Mouse (Mus musculus): ENCODE results near the gene Zfp319. TPM values are rescaled to one million over a fixed set of nuclear protein-coding genes. Genes with fewer than 3 reads are reported as not detected.
A peak's percentile ranks its signal among the peaks of the same experiment; 100 is the strongest.

Gene Zfp319
- polyA plus RNA-seq, 1 experiment = 6.6 TPM

DNA sequence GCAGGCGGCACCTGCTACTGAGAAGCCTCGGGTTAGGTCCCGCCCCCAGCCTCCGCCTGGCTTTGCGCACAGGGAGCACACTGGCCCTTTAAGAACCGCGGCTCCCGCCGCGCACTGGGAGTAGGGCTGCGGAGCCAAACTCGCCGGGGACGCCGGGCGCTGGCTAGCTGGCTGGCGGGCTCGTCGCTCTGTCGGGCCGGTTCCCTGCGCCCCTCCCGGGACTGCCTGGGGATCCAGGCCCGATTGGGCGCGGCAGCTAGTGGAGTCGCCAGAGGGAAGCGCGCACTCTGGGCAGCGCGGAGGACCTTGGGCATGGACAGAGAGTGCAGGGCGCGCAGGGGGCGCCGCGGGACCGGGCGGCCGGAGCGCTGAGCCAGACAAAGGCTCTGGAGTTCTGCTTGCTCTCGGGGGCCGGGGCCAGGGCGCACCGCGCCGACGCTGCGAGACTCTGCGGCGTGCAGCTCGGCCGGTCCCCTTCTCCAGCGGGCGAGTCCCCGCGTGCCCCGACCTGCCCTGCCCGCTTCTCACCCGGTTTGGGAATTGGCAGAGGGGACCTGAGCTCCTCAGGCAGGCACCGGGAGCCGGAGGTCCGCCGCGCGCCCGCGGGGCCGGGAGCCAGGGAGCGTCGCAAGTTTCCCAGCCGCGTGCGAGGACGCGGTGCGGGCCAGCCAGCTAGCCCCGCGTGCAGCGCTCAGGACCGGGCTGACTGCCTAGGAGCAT lies 20.6 kb upstream of the Zfp319 start, which contains the start of gene Mmp15:
Gene Mmp15 (plus strand): TSS at position 118 of the 720 bp plus-strand sequence.
- TF ChIP-seq POLR2A (IDR thresholded peaks at IDR 0.05; ENCODE audit: low read depth, low read length) (no peak), CTCF (IDR thresholded peaks at IDR 0.05; ENCODE audit: borderline replicate concordance, insufficient read depth, low read length) (no peak)
- H3K4me3 ChIP-seq (ENCODE audit: insufficient read depth, low read length) = peak within 1 kb of the TSS; percentile 46
- no peaks in the 10 kb centered on the region for H3K4me1 ChIP-seq (ENCODE audit: control insufficient read depth, insufficient read depth, low read length)
- no peak within 1 kb of the TSS for H3K27ac ChIP-seq (ENCODE audit: insufficient read depth, low read length)

DNA sequence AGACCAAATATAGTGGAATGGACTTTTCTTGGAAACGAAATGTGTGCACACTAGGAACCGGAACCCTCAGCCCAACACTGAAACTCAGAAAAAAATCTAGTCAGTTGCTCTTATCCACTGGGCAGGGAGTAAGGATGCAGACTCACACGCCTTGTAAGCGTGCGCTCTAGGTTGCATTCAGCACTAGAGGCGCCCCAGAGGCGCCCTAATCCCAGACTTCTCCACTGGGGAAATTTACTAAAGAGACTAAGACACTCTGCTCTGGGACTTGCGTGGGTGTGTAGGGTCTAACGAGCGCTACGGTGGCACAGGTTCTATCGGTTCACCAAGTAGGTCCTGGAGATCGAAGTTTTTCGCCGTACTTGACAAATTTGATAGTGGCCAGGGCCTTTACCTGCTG lies 19.7 kb upstream of the Zfp319 start:
- H3K27ac ChIP-seq (ENCODE audit: insufficient read depth, low read length) = no peak overlapping the region
- no peak overlapping the region for H3K4me3 ChIP-seq (ENCODE audit: insufficient read depth, low read length)
- H3K4me1 ChIP-seq (ENCODE audit: control insufficient read depth, insufficient read depth, low read length) = no peaks in the 10 kb centered on the region
- TF ChIP-seq CTCF (IDR thresholded peaks at IDR 0.05; ENCODE audit: borderline replicate concordance, insufficient read depth, low read length) = no peak
- TF ChIP-seq POLR2A (IDR thresholded peaks at IDR 0.05; ENCODE audit: low read depth, low read length) = no peak

DNA sequence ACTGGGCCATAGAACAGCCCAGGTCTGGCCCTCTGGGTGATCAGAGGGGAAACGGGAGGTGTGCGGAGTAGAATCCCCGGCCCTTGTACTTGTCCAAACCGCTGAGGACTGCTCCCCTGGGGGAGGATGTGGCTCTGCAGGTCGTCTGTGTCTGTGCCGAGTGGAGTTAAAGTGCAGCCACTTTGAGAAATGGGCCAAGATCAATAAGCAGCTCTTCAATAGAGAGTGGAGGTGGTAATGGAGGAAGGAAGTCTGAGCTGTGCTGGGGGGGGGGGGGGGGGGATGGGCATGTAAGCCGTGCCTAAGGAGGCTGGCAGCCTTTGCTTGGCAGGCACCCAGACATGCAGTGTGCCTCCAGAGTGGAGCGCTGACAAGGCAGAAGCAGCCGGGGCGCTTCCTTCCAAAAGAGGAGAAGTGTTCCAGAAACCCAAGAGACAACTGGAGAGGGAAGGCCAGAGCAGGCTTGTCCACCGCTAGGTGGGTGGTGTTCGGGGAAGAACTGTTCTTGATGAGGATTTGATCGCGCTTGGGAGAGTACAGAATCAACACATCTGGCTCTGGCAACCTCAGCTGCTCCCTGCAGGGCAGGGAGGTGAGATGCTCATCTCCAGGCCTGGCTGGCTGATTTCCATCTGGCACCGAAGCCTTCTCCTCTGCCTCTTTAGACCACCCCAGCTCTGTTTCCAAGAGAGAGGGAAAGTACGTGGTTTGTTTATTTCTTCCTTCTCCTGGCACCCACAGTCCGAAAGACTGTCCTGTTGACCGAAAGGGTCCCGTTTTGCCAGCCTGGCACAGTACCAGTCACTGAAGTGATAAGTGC lies 17.3 kb upstream of the Zfp319 start:
- TF ChIP-seq POLR2A (IDR thresholded peaks at IDR 0.05; ENCODE audit: low read depth, low read length) = no peak
- TF ChIP-seq CTCF (IDR thresholded peaks at IDR 0.05; ENCODE audit: borderline replicate concordance, insufficient read depth, low read length) = no peak
- H3K4me3 ChIP-seq (ENCODE audit: insufficient read depth, low read length) = no peak overlapping the region
- no peaks in the 10 kb centered on the region for H3K4me1 ChIP-seq (ENCODE audit: control insufficient read depth, insufficient read depth, low read length)
- no peak overlapping the region for H3K27ac ChIP-seq (ENCODE audit: insufficient read depth, low read length)

DNA sequence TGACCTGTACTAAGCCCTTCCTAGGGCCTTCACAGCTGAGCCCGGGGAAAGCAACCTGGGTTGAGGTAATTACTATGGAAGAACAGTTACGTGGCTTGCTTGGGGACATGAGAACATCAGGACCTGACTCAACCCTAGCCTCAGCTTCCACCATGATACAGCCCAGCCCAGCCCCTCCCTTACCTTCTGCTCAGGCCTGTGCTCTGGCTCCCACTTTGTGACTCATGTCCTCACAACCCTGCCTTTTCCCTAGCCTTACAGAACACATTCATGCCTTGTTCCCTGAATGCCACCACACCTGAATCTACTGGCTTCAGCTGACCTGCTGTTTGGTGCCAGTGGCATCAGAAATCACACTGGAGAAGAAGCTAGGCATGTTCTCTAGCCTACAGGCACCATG lies 16.6 kb upstream of the Zfp319 start:
- no peaks in the 10 kb centered on the region for H3K4me1 ChIP-seq (ENCODE audit: control insufficient read depth, insufficient read depth, low read length)
- no peak overlapping the region for H3K27ac ChIP-seq (ENCODE audit: insufficient read depth, low read length)
- no peak for TF ChIP-seq CTCF (IDR thresholded peaks at IDR 0.05; ENCODE audit: borderline replicate concordance, insufficient read depth, low read length)
- TF ChIP-seq POLR2A (IDR thresholded peaks at IDR 0.05; ENCODE audit: low read depth, low read length) = no peak
- H3K4me3 ChIP-seq (ENCODE audit: insufficient read depth, low read length) = no peak overlapping the region

DNA sequence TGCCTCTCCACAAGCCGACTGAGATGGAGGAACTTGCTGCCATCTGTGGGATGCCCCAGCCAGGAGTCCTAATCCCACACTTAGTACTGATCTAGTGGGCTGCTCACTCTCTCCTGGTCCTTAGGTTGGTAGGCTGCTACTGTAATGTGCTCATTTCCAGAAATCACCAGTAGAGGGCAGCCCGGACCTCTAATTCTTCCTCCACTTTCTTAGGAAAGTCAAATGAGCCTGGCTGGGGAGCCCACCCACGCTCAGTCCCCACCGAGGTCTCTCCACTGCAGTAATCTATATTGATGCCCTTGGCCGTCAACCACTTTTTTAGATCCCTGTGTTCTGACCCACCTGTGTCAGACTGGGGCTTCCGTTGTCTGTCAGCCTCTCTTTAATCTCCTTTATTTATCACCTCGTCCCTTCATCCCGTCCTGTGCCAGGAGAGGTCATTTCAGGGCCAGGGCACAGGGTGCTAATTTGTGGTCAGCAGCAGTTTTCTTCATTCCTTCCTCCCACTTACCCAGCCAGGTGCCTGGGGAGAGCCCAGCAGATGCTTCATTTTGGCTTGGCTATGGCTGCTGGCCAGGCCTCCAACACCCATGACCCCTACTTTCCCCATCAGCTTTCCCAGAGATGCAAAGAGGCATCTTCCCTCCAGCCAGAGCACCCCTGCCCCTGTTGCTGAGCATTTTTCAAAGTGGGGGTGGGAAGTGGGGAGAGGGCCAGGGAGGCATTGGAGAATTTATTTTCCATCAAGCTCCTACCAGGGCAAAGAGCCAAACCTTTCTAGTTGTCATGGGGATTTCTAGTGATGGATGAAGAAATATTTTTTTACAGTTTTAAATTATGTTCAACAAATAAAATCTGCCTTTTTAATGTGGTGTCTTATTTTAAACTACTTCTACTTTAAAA lies 15.1 kb upstream of the Zfp319 start:
- TF ChIP-seq CTCF (IDR thresholded peaks at IDR 0.05; ENCODE audit: borderline replicate concordance, insufficient read depth, low read length) (no peak), POLR2A (IDR thresholded peaks at IDR 0.05; ENCODE audit: low read depth, low read length) (no peak)
- H3K4me3 ChIP-seq (ENCODE audit: insufficient read depth, low read length) = no peak overlapping the region
- H3K27ac ChIP-seq (ENCODE audit: insufficient read depth, low read length) = no peak overlapping the region
- no peaks in the 10 kb centered on the region for H3K4me1 ChIP-seq (ENCODE audit: control insufficient read depth, insufficient read depth, low read length)

DNA sequence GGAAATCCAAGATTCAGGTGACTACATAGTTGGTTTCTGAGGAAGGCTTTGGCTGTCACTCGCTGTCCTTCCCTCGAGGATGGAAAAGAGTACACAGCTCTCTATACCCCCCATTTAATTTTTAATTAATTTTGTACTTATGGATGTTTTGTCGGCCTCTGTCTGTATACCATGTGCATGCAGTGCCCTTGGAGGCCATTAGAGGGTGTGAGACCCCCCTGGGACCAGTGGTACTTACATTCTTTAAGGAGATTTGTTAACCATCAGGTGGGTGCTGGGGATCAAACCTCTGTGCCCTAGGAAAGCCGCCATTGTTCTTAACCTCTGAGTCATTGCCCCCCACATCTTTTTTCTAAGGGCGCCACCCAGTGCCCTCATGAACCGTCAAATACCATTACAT lies 12.9 kb upstream of the Zfp319 start:
- no peak overlapping the region for H3K27ac ChIP-seq (ENCODE audit: insufficient read depth, low read length)
- H3K4me3 ChIP-seq (ENCODE audit: insufficient read depth, low read length) = no peak overlapping the region
- no peaks in the 10 kb centered on the region for H3K4me1 ChIP-seq (ENCODE audit: control insufficient read depth, insufficient read depth, low read length)
- TF ChIP-seq POLR2A (IDR thresholded peaks at IDR 0.05; ENCODE audit: low read depth, low read length) (no peak), CTCF (IDR thresholded peaks at IDR 0.05; ENCODE audit: borderline replicate concordance, insufficient read depth, low read length) (no peak)

DNA sequence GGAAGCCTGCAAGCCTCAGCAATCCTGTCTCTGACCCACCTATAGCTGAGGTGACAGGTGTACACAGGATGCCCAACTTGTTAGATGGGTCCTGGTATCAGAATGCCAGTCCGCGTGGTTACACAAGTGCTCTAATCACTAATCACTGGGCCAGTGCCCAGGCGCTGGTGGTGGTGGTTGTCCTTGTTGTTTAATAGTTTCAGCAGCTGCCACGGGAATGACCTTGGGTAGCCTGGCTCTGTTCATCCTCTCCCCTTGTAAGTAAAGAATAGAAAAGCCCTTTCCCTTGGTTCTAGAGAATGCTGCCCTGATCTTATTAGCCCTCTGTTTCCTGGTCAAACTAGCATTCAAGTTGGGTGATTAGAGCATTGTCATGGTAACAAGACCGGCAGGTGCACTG lies 10.0 kb upstream of the Zfp319 start:
- no peaks in the 10 kb centered on the region for H3K4me1 ChIP-seq (ENCODE audit: control insufficient read depth, insufficient read depth, low read length)
- TF ChIP-seq POLR2A (IDR thresholded peaks at IDR 0.05; ENCODE audit: low read depth, low read length) = no peak
- no peak for TF ChIP-seq CTCF (IDR thresholded peaks at IDR 0.05; ENCODE audit: borderline replicate concordance, insufficient read depth, low read length)
- H3K27ac ChIP-seq (ENCODE audit: insufficient read depth, low read length) = no peak overlapping the region
- no peak overlapping the region for H3K4me3 ChIP-seq (ENCODE audit: insufficient read depth, low read length)

DNA sequence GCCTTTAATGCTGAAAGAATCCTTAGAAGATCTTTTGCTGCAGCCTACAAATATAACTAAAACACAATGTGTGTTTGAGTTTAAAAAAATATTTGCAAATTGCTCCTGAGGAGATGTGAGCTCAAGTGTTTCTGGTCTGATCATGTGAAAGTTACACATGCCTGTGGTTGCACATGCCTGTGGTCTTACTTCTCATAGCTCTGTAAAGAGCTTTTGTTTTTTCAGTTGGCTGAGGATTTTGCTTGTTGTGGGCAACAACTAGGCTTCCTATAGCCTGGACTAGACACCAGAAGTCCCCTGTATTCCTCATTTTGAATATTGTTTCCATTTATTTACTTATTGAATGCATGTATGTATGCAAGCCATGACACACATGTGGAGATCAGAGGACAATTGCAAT lies 4.6 kb upstream of the Zfp319 start:
- H3K27ac ChIP-seq (ENCODE audit: insufficient read depth, low read length) = no peak overlapping the region
- TF ChIP-seq POLR2A (IDR thresholded peaks at IDR 0.05; ENCODE audit: low read depth, low read length) = no peak
- TF ChIP-seq CTCF (IDR thresholded peaks at IDR 0.05; ENCODE audit: borderline replicate concordance, insufficient read depth, low read length) = no peak
- 0 out of 2 replicates have a peak, but pooled peaks cover 3% of the 10 kb centered on the region for H3K4me1 ChIP-seq (ENCODE audit: control insufficient read depth, insufficient read depth, low read length)

DNA sequence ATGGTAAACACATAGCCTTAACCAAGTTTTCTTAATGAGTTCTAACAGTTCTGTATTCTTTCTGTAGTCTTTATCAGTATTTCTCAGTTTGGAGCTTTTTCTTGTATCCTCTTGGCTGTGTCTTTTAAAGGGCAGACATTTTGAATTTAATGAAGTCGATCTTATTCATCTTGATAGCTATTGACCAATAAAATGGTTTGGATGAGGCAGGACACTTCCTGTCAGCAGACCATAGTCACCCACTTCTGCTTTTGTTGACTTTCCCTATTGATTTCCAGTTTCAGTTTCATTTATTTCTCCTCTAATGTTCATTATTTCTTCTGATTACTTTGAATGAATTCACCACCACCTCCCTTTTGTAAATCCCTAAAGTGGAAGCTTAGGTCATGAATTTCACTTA lies 4.0 kb upstream of the Zfp319 start:
- Histone ChIP-seq H3K27ac (ENCODE audit: insufficient read depth, low read length) (no peak overlapping the region; the same call in 1 of the 2 replicates), H3K4me1 (ENCODE audit: control insufficient read depth, insufficient read depth, low read length) (0 out of 2 replicates have a peak, but pooled peaks cover 3% of the 10 kb centered on the region), H3K4me3 (ENCODE audit: insufficient read depth, low read length) (no peak overlapping the region)
- TF ChIP-seq POLR2A (IDR thresholded peaks at IDR 0.05; ENCODE audit: low read depth, low read length) (no peak), CTCF (IDR thresholded peaks at IDR 0.05; ENCODE audit: borderline replicate concordance, insufficient read depth, low read length) (no peak)

More for the DNA sequence above, 4.6 kb upstream of the Zfp319 start:
- H3K4me3 ChIP-seq (ENCODE audit: insufficient read depth, low read length) = no peak overlapping the region
